Mouse (Mus musculus) lung, embryonic 14.5 days (tissue): ENCODE results near the gene Dph3. TPM values are rescaled to one million over a fixed set of nuclear protein-coding genes. Genes with fewer than 3 reads are reported as not detected.
"Not testable (repeated sequence)": the region's sequence is repeated elsewhere in the genome, so short reads cannot be mapped to it uniquely, and the experiment has no call there.

Source experiments
- ATAC-seq: fragments of 200-750 bp; cut with Nextera tagmentation; 2 replicates; pipeline ENCODE4 v1.8.0; 2017; ENCODE audit warnings: mild to moderate bottlenecking, moderate TSS enrichment, moderate library complexity; ENCODE audit not compliant: insufficient read depth
- DNase-seq: peaks from one replicate; pipeline ENCODE4 v3.0.0-alpha.2; 2015
- H3K27ac ChIP-seq: fragments of 300-500 bp; sonication (generic); 2 replicates; pipeline ENCODE4 v1.5.1; 2014; ENCODE audit warnings: low read depth, mild to moderate bottlenecking, moderate library complexity
- H3K27me3 ChIP-seq: fragments of 300-500 bp; sonication (generic); 2 replicates; pipeline ENCODE4 v1.6.1; 2014; ENCODE audit warnings: low read length, control low read depth; ENCODE audit not compliant: insufficient read depth
- H3K36me3 ChIP-seq: fragments of 300-500 bp; sonication (generic); 2 replicates; pipeline ENCODE4 v1.6.1; 2014; ENCODE audit warnings: control low read depth; ENCODE audit not compliant: insufficient read depth
- H3K4me1 ChIP-seq: fragments of 300-500 bp; sonication (generic); 2 replicates; pipeline ENCODE4 v1.6.1; 2014; ENCODE audit warnings: antibody characterized with exemption, control low read depth; ENCODE audit not compliant: insufficient read depth
- H3K4me2 ChIP-seq: fragments of 300-500 bp; sonication (generic); 2 replicates; pipeline ENCODE4 v1.6.1; 2014; ENCODE audit warnings: mild to moderate bottlenecking
- H3K4me3 ChIP-seq: fragments of 300-500 bp; sonication (generic); 2 replicates; pipeline ENCODE4 v1.5.1; 2014; ENCODE audit warnings: low read depth, low read length
- H3K9ac ChIP-seq: fragments of 300-500 bp; sonication (generic); 2 replicates; pipeline ENCODE4 v1.6.1; 2014
- H3K9me3 ChIP-seq: fragments of 300-500 bp; sonication (generic); 2 replicates; pipeline ENCODE4 v1.6.1; 2016; ENCODE audit warnings: low read depth, low read length, control low read depth
- CTCF ChIP-seq: IDR thresholded peaks from 2 replicates; pipeline ENCODE4 v1.5.1; 2016; ENCODE audit warnings: antibody characterized with exemption, low read depth
- WGBS: fragments of 180-500 bp; shearing (Covaris S2); extraction: QIAGEN DNeasy Blood & Tissue Kit; methylation state at CpG from one replicate; pipeline ENCODE4 v1.1.7; 2014; 5-methylcytosine and 5-hydroxymethylcytosine counted together
- polyA plus RNA-seq: library from polyadenylated mRNA; unstranded; fragments of >200 nt; fragmentation: Nextera tagmentation; extraction: Ambion mirVana; gene quantifications from 2 replicates; pipeline ENCODE4 v1.2.1, GENCODE M21; 2014

The Dph3 gene
- polyA plus RNA-seq, 1 experiment from 2014 or later, result 89.8 TPM

DNA sequence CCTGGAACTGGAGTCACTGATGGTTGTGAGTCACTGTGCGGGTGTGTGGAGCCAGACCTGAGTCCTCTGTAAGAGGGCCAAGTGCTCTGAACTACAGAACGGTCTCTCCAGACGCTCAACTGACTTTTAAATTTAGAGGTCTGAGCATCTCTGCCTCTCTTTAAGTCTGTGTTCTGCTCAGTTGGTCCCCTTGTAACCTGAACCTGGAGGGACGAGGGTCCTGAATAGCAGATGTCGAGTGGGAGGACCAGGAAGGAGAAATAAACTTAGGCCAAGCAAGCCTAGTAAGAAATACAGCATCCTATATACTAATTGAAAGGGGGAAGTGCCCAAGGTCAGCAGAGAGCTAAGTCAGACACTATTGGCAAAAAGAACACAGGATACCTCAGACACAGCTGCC lies 11.2 kb upstream of the Dph3 start:
- H3K27ac ChIP-seq, result no peak overlapping the region
- H3K36me3 ChIP-seq, result peaks cover 67% of the 10 kb centered on the region
- TF ChIP-seq CTCF, result no peak

DNA sequence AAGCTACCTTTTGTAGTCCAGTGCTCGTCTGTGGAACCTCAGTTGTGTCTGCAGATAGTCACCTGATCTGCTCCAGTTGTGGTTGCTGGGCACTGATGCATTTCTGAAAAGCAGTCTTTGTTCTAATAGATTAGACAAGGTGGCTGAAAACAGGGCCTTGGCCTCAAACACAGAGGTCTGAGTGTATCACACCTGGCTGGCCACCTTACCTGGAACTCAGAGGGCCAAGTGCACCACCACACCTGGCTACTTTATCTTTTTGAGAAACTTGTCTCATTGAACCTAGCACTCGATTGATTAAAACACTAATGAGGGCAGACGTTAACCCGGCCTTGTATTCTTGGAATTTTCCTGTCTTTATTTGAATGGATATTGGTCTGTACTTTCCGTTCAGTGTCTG lies 10.1 kb upstream of the Dph3 start:
- TF ChIP-seq CTCF, result no peak
- DNase-seq, result no peak
- 83% methylated on average over 5 of the region's 5 CpGs for WGBS

More for the DNA sequence above, 11.2 kb upstream of the Dph3 start:
- H3K4me2 ChIP-seq, result no peak overlapping the region
- no peak overlapping the region for H3K4me3 ChIP-seq
- no peaks in the 10 kb centered on the region for H3K4me1 ChIP-seq
- DNase-seq (no peak), ATAC-seq (no peak)
- WGBS, result 85% methylated on average over 5 of the region's 5 CpGs
- no peak overlapping the region for H3K9ac ChIP-seq
- H3K27me3 ChIP-seq, result no peaks in the 10 kb centered on the region
- no peaks in the 10 kb centered on the region for H3K9me3 ChIP-seq

DNA sequence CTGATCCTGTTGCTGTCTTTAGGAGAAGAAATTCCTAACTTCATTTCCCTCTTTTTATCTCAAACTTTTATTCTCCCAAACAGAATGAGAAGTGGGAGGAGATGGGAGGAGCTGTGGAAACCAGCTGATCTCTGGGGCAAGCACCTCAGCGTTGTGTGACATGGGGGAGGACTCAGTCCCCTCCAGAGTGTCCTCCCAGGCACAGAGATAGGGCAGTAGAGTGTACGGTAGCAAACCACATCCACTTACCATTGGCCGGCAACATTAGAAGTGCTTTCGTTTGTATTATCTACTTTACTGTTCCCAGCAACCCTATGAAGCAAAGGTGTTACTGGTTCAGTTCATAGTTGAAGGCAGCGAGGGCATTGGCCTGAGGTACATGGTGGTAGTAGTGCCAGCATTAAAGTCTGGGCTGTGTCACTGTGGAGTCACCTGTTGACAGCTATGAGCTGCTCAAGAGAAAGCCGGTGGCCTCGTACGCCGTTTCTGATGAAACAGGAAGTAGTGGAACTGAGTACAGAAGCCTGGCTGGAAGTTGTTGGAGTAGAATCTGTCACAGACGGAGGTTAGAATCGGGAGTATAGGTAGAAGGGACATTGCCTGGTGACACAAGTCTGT lies 8.1 kb upstream of the Dph3 start:
- Histone ChIP-seq H3K27ac (no peak overlapping the region), H3K9me3 (no peaks in the 10 kb centered on the region), H3K27me3 (no peaks in the 10 kb centered on the region), H3K36me3 (peaks cover 49% of the 10 kb centered on the region; the same call in 1 of the 2 replicates), H3K9ac (no peak overlapping the region), H3K4me2 (no peak overlapping the region), H3K4me3 (no peak overlapping the region), H3K4me1 (no peaks in the 10 kb centered on the region)
- ATAC-seq (no peak), DNase-seq (no peak)
- TF ChIP-seq CTCF, result no peak
- WGBS, result 85% methylated on average over 11 of the region's 11 CpGs

More for the DNA sequence above, 10.1 kb upstream of the Dph3 start:
- no peak overlapping the region for H3K27ac ChIP-seq
- no peak overlapping the region for H3K4me3 ChIP-seq
- H3K36me3 ChIP-seq, result peaks cover 67% of the 10 kb centered on the region
- no peaks in the 10 kb centered on the region for H3K9me3 ChIP-seq
- H3K4me2 ChIP-seq, result no peak overlapping the region
- no peaks in the 10 kb centered on the region for H3K4me1 ChIP-seq
- H3K27me3 ChIP-seq, result no peaks in the 10 kb centered on the region
- no peak overlapping the region for H3K9ac ChIP-seq
- ATAC-seq, result no peak

DNA sequence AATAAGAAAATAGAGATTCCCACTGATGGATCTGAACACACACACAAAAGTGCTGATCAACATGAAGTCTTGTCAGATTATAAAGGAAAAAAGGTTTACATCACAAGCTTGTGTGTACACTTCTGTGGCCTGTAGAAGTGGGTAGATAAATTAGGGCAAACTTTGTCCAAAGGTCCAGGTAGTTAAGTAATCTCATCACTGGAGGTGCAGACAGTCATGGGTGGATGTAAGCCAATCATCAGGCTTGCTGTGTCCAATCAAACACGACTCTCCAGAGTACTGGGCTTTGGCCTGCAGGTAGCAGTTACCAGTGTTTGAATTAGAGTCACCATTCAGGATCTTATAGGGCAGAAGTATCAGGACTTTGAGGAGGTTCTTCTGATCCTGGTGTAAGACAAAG lies 7.5 kb upstream of the Dph3 start:
- Histone ChIP-seq H3K27ac (no peak overlapping the region), H3K4me2 (no peak overlapping the region), H3K9me3 (no peaks in the 10 kb centered on the region), H3K4me3 (no peak overlapping the region), H3K9ac (no peak overlapping the region), H3K27me3 (no peaks in the 10 kb centered on the region), H3K36me3 (peaks cover 44% of the 10 kb centered on the region; the same call in 1 of the 2 replicates), H3K4me1 (no peaks in the 10 kb centered on the region)
- no peak for DNase-seq
- ATAC-seq, result no peak
- no peak for TF ChIP-seq CTCF
- 60% methylated on average over 1 of the region's 1 CpGs for WGBS

DNA sequence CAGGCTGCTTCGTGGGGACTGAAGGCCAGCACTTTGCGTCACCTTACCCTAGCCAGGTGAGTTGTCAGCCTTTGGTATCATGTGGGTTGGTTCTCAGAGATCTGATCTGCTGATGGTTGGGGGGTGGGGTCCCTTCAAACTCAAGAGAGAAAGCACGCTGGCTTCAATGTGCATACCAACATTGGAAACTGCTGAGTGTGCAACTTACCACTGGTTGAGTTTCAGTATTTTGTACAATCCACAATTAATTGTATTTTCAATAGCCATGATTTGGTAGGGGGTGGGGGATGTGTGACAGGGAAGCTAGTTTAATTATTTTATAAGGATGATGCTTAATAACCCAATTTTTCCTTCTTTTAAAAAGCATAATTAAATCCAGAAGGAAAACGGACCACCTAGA lies 6.2 kb upstream of the Dph3 start:
- Histone ChIP-seq H3K9me3 (no peaks in the 10 kb centered on the region), H3K36me3 (peaks cover 31% of the 10 kb centered on the region; the same call in 1 of the 2 replicates), H3K9ac (no peak overlapping the region), H3K4me2 (no peak overlapping the region), H3K4me1 (no peaks in the 10 kb centered on the region), H3K4me3 (no peak overlapping the region), H3K27me3 (no peaks in the 10 kb centered on the region), H3K27ac (no peak overlapping the region)
- DNase-seq (no peak), ATAC-seq (no peak)
- TF ChIP-seq CTCF, result no peak
- WGBS, result 81% methylated on average over 4 of the region's 4 CpGs

DNA sequence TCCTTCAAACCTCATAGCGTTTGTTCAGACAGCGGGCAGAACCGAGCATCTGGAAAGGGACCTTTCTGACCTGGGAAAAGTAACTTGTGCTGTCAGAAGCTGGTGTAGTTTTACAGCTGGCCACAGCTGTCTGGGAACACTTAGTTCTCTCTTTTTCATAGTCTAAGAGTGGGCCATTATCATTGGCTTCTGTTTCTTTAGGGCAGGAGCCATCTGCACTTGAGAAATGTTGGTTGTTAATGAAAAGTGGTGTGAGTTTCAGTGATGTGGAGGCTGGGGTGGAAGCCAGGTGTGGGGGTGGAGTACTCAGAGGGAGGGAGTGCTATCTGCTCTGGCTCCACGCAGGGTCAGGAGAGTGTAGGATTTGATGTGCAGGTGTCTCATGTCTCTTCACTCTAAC lies 5.6 kb upstream of the Dph3 start:
- ATAC-seq, result no peak
- no peak for DNase-seq
- peaks cover 26% of the 10 kb centered on the region; the same call in 1 of the 2 replicates for H3K36me3 ChIP-seq
- no peak overlapping the region for H3K4me2 ChIP-seq
- H3K27ac ChIP-seq, result no peak overlapping the region
- H3K4me1 ChIP-seq, result no peaks in the 10 kb centered on the region
- no peak for TF ChIP-seq CTCF
- H3K9me3 ChIP-seq, result no peaks in the 10 kb centered on the region
- H3K27me3 ChIP-seq, result no peaks in the 10 kb centered on the region
- H3K4me3 ChIP-seq, result no peak overlapping the region
- no peak overlapping the region for H3K9ac ChIP-seq
- WGBS, result 42% methylated on average over 4 of the region's 4 CpGs

DNA sequence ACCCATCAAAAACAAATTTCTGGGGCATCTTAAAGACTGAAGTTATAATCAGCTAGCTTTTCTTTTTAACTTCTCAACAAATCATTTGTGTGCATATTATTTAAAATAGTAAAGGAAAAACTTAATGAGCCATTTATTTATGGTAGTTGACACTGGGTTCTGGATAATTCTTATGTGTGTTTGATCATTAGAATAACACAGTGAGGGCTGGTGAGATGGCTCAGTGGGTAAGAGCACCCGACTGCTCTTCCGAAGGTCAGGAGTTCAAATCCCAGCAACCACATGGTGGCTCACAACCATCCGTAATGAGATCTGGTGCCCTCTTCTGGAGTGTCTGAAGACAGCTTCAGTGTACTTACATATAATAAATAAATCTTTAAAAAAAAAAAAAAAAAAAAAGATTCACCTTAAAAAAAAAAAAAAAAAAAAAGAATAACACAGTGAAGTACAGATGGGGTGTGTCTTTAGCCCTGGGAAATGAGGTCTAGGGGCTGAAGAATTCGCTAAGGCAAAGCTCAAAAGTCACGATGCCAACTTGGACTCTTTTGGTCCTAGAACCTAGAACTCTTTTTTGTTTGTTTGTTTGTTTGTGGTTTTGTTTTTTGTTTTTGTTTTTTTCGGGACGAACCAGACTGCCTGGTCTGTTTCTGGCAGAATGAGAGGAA lies 2.2 kb upstream of the Dph3 start:
- H3K27ac ChIP-seq, H3K9me3 ChIP-seq, H3K4me3 ChIP-seq, DNase-seq, H3K9ac ChIP-seq, H3K36me3 ChIP-seq, H3K4me2 ChIP-seq, H3K27me3 ChIP-seq, ATAC-seq, H3K4me1 ChIP-seq: not testable (repeated sequence)
- WGBS, result 83% methylated on average over 7 of the region's 7 CpGs
